ENCODE assay signal across 8 mouse cellular contexts in genomic region chr4:127249701-127250349, GRCm38 (mm10). TPM values are rescaled to one million over a fixed set of nuclear protein-coding genes. Genes with fewer than 3 reads are reported as not detected.
A peak's percentile ranks its signal among the peaks of the same experiment; 100 is the strongest.
DNase-seq lines count a peak whose midpoint lies in the region; ATAC-seq and TF ChIP-seq lines count a peak whose summit lies in the region.

No protein-coding gene starts in this region.

- H3K4me3 ChIP-seq in bone marrow macrophage, adult 2 months (ENCODE audit: insufficient read depth, low read length) = no peak overlapping the region
- H3K4me3 ChIP-seq in embryonic fibroblast, embryonic 13.5 days (ENCODE audit: insufficient read depth, low read length) = no peak overlapping the region
- no peak overlapping the region for H3K4me3 ChIP-seq in limb, embryonic 13.5 days
- H3K4me3 ChIP-seq in midbrain, postnatal 0 days (ENCODE audit: low read depth, low read length) = no peak overlapping the region

- peaks cover 29% of the 10 kb centered on the region for H3K36me3 ChIP-seq in limb, embryonic 13.5 days
- peaks cover 15% of the 10 kb centered on the region for H3K36me3 ChIP-seq in midbrain, postnatal 0 days (ENCODE audit: insufficient read depth, low read length)

- under 1% methylated on average over 5 of the region's 5 CpGs for WGBS in limb, embryonic 13.5 days
- WGBS in midbrain, postnatal 0 days = 3% methylated on average over 5 of the region's 5 CpGs

- DNase-seq in B cell, adult 2 months = peak; percentile 94 to 96
- DNase-seq in heart, adult 9 months (ENCODE audit: low spot score in 2 of 2) = peak; percentile 90 to 96
- peak; percentile 99 for DNase-seq in kidney, adult 9 months
- DNase-seq in midbrain, postnatal 0 days (ENCODE audit: low spot score) = peak; percentile 97
- DNase-seq in spleen, postnatal 14 days (ENCODE audit: low spot score in 2 of 2) = peak; percentile 84 to 89

- TF ChIP-seq POLR2A in bone marrow macrophage, adult 2 months (IDR thresholded peaks at IDR 0.05; ENCODE audit: borderline replicate concordance, low read depth, low read length) = no peak
- TF ChIP-seq POLR2A in embryonic fibroblast, embryonic 13.5 days (IDR thresholded peaks at IDR 0.05; ENCODE audit: low read depth, low read length) = no peak

- H3K27ac ChIP-seq in bone marrow macrophage, adult 2 months (ENCODE audit: insufficient read depth, low read depth, low read length) = no peak overlapping the region
- no peak overlapping the region for H3K27ac ChIP-seq in embryonic fibroblast, embryonic 13.5 days (ENCODE audit: insufficient read depth, low read length)
- no peak overlapping the region for H3K27ac ChIP-seq in limb, embryonic 13.5 days
- no peak overlapping the region for H3K27ac ChIP-seq in midbrain, postnatal 0 days (ENCODE audit: low read depth, low read length)

- H3K4me1 ChIP-seq in bone marrow macrophage, adult 2 months (ENCODE audit: control insufficient read depth, insufficient read depth, low read length) = peaks cover 9% of the 10 kb centered on the region
- H3K4me1 ChIP-seq in embryonic fibroblast, embryonic 13.5 days (ENCODE audit: control insufficient read depth, insufficient read depth, low read length) = no peaks in the 10 kb centered on the region; the same call in 1 of the 2 replicates
- H3K4me1 ChIP-seq in limb, embryonic 13.5 days = peaks cover 10% of the 10 kb centered on the region
- H3K4me1 ChIP-seq in midbrain, postnatal 0 days (ENCODE audit: insufficient read depth, low read length) = peaks cover under 1% of the 10 kb centered on the region; the same call in 1 of the 2 replicates

- H3K9ac ChIP-seq in limb, embryonic 13.5 days = no peak overlapping the region
- H3K9ac ChIP-seq in midbrain, postnatal 0 days (replicated peaks; ENCODE audit: low read length, poor library complexity, severe bottlenecking) = no peak overlapping the region

- H3K9me3 ChIP-seq in limb, embryonic 13.5 days = no peaks in the 10 kb centered on the region
- no peaks in the 10 kb centered on the region for H3K9me3 ChIP-seq in midbrain, postnatal 0 days (ENCODE audit: low read length)

- ATAC-seq in limb, embryonic 13.5 days (ENCODE audit: low FRiP score, low read depth) = peak; percentile 80; the same call in 1 of the 2 replicates
- ATAC-seq in midbrain, postnatal 0 days (ENCODE audit: low FRiP score) = peak; percentile 85

- no peak overlapping the region for H3K4me2 ChIP-seq in limb, embryonic 13.5 days (replicated peaks)
- H3K4me2 ChIP-seq in midbrain, postnatal 0 days (ENCODE audit: low read depth, low read length, poor library complexity, severe bottlenecking) = no peak overlapping the region

- H3K27me3 ChIP-seq in limb, embryonic 13.5 days = no peaks in the 10 kb centered on the region
- H3K27me3 ChIP-seq in midbrain, postnatal 0 days (ENCODE audit: insufficient read depth, low read length) = no peaks in the 10 kb centered on the region

- TF ChIP-seq CTCF in bone marrow macrophage, adult 2 months (IDR thresholded peaks at IDR 0.05; ENCODE audit: low read depth, low read length) = peak; percentile 90
- peak; percentile 80 for TF ChIP-seq CTCF in embryonic fibroblast, embryonic 13.5 days (IDR thresholded peaks at IDR 0.05; ENCODE audit: borderline replicate concordance, insufficient read depth, low read length)
- TF ChIP-seq CTCF in midbrain, postnatal 0 days (IDR thresholded peaks at IDR 0.05) = peak; percentile 96

RNA-seq across cellular contexts. Expression of gene Smim12, which starts 6.2 kb away (rescaled TPM):
- polyA plus RNA-seq in bone marrow macrophage, adult 2 months (2012; ENCODE audit: insufficient read depth, insufficient read length, missing spikeins) = 29.4 and 32.6 TPM in 2 replicates
- polyA plus RNA-seq in embryonic fibroblast, embryonic 13.5 days (2011; ENCODE audit: insufficient read length, low read depth, missing spikeins) = 18.1 and 23.9 TPM in 2 replicates
- polyA plus RNA-seq in limb, embryonic 13.5 days (2015; fragmentation: Nextera tagmentation; extraction: Ambion mirVana) = 51.0 and 53.7 TPM in 2 replicates
- total RNA-seq in midbrain, postnatal 0 days (2014; rRNA removed) = 26.3 and 38.3 TPM in 2 replicates
- 50.7 and 56.6 TPM in 2 replicates for polyA plus RNA-seq in midbrain, postnatal 0 days (2015; fragmentation: Nextera tagmentation; extraction: Ambion mirVana)
